Mouse (Mus musculus) MEL (cell line): Measurements from ENCODE around the gene Nfkbil1. TPM values are rescaled to one million over a fixed set of nuclear protein-coding genes. Genes with fewer than 3 reads are reported as not detected.

Source experiments
- DNase-seq: peaks from one replicate; pipeline ENCODE4 v3.0.0; 2011; ENCODE audit warnings: low read depth, low spot score
- H3K27ac ChIP-seq: 2 replicates; pipeline ENCODE4 v1.5.1; 2012; ENCODE audit warnings: low read depth, mild to moderate bottlenecking, control low read depth, low read length, moderate library complexity; ENCODE audit not compliant: control insufficient read depth
- H3K27me3 ChIP-seq, 2 experiments: fragments of 150-350 bp in 1 of 2; sonication (generic) in 1 of 2; 2 replicates each; pipeline ENCODE4 v1.6.1; 2012; ENCODE audit warnings: low read length in 2 of 2, mild to moderate bottlenecking in 2 of 2, improper control_type of control experiment in 1 of 2, moderate library complexity in 1 of 2; ENCODE audit not compliant: insufficient read depth in 2 of 2, control insufficient read depth in 1 of 2
- H3K36me3 ChIP-seq, 2 experiments: 2 replicates each; pipeline ENCODE4 v1.6.1; 2012 to 2014; ENCODE audit warnings: low read length in 2 of 2, improper control_type of control experiment in 1 of 2, inconsistent platforms in 1 of 2, mild to moderate bottlenecking in 1 of 2; ENCODE audit not compliant: insufficient read depth in 2 of 2, control insufficient read depth in 1 of 2
- H3K4me1 ChIP-seq, 2 experiments: fragments of 150-350 bp in 1 of 2; sonication (generic) in 1 of 2; 2 replicates each; pipeline ENCODE4 v1.6.1; 2012; ENCODE audit warnings: low read length in 2 of 2, improper control_type of control experiment in 1 of 2, mild to moderate bottlenecking in 1 of 2; ENCODE audit not compliant: insufficient read depth in 2 of 2, control insufficient read depth in 1 of 2
- H3K4me3 ChIP-seq, 2 experiments: fragments of 150-350 bp in 1 of 2; sonication (generic) in 1 of 2; 2 replicates each; pipeline ENCODE4 v1.5.1; 2012; ENCODE audit warnings: low read depth in 2 of 2, low read length in 2 of 2, mild to moderate bottlenecking in 2 of 2, moderate library complexity in 2 of 2, control low read depth in 1 of 2, improper control_type of control experiment in 1 of 2; ENCODE audit not compliant: control insufficient read depth in 1 of 2, insufficient read depth in 1 of 2
- H3K79me2 ChIP-seq: 2 replicates; pipeline ENCODE4 v1.6.1; 2012; ENCODE audit warnings: mild to moderate bottlenecking, low read length, moderate library complexity; ENCODE audit not compliant: control insufficient read depth, poor library complexity, insufficient read depth
- H3K9ac ChIP-seq: 2 replicates; pipeline ENCODE4 v1.6.1; 2012; ENCODE audit warnings: low read depth, mild to moderate bottlenecking, control low read depth, low read length, moderate library complexity; ENCODE audit not compliant: control insufficient read depth, poor library complexity, severe bottlenecking
- H3K9me3 ChIP-seq: fragments of 150-350 bp; sonication (generic); replicated peaks from 2 replicates; pipeline ENCODE4 v1.6.1; 2012; ENCODE audit warnings: mild to moderate bottlenecking, low read length, improper control_type of control experiment, moderate library complexity; ENCODE audit not compliant: insufficient read depth
- BHLHE40 ChIP-seq: IDR thresholded peaks from 2 replicates; pipeline ENCODE4 v1.6.1; 2012; ENCODE audit warnings: low read depth, mild to moderate bottlenecking, inconsistent platforms, low read length, improper control_type of control experiment, borderline replicate concordance
- CHD1 ChIP-seq: IDR thresholded peaks from 2 replicates; pipeline ENCODE4 v1.6.1; 2012; ENCODE audit warnings: low read depth, mild to moderate bottlenecking, inconsistent platforms, low read length, improper control_type of control experiment
- CHD2 ChIP-seq: IDR thresholded peaks from 2 replicates; pipeline ENCODE4 v1.6.1; 2011; ENCODE audit warnings: low read length, improper control_type of control experiment
- ELF1 ChIP-seq: IDR thresholded peaks from 2 replicates; pipeline ENCODE4 v1.6.1; 2014; ENCODE audit warnings: low read depth, mild to moderate bottlenecking, inconsistent platforms, low read length, improper control_type of control experiment, moderate library complexity
- EP300 ChIP-seq, 2 experiments: IDR thresholded peaks; 2 replicates each; pipeline ENCODE4 v1.6.1; 2011; ENCODE audit warnings: improper control_type of control experiment in 2 of 2, low read length in 2 of 2, low read depth in 1 of 2, mild to moderate bottlenecking in 1 of 2
- GABPA ChIP-seq: IDR thresholded peaks from 2 replicates; pipeline ENCODE4 v1.6.1; 2012; ENCODE audit warnings: low read depth, mild to moderate bottlenecking, inconsistent platforms, low read length, improper control_type of control experiment, moderate library complexity
- GATA1 ChIP-seq: IDR thresholded peaks from 2 replicates; pipeline ENCODE4 v1.6.1; 2011; ENCODE audit warnings: low read depth, low read length, improper control_type of control experiment
- HCFC1 ChIP-seq: IDR thresholded peaks from 2 replicates; pipeline ENCODE4 v1.6.1; 2012; ENCODE audit warnings: low read depth, mild to moderate bottlenecking, inconsistent platforms, low read length, improper control_type of control experiment, moderate library complexity
- JUND ChIP-seq: IDR thresholded peaks from 2 replicates; pipeline ENCODE4 v1.6.1; 2011; ENCODE audit warnings: low read depth, mild to moderate bottlenecking, improper control_type of control experiment, low read length
- MAFK ChIP-seq: IDR thresholded peaks from 2 replicates; pipeline ENCODE4 v1.6.1; 2011; ENCODE audit warnings: low read depth, mild to moderate bottlenecking, low read length, improper control_type of control experiment, borderline replicate concordance
- MAX ChIP-seq: IDR thresholded peaks from 2 replicates; pipeline ENCODE4 v1.6.1; 2011; ENCODE audit warnings: low read length, improper control_type of control experiment
- MEF2A ChIP-seq: IDR thresholded peaks from 2 replicates; pipeline ENCODE4 v1.6.1; 2014; ENCODE audit warnings: low read depth, mild to moderate bottlenecking, inconsistent platforms, low read length, improper control_type of control experiment; ENCODE audit not compliant: poor library complexity, insufficient replicate concordance, severe bottlenecking; ENCODE audit errors: extremely low read depth
- MXI1 ChIP-seq: IDR thresholded peaks from 2 replicates; pipeline ENCODE4 v1.6.1; 2011; ENCODE audit warnings: mild to moderate bottlenecking, low read depth, low read length, improper control_type of control experiment
- MYB ChIP-seq: IDR thresholded peaks from 2 replicates; pipeline ENCODE4 v1.6.1; 2011; ENCODE audit warnings: mild to moderate bottlenecking, low read depth, low read length, improper control_type of control experiment
- NRF1 ChIP-seq: IDR thresholded peaks from 2 replicates; pipeline ENCODE4 v1.6.1; 2014; ENCODE audit warnings: low read depth, mild to moderate bottlenecking, inconsistent platforms, low read length, improper control_type of control experiment, moderate library complexity; ENCODE audit not compliant: poor library complexity, insufficient read depth, severe bottlenecking
- POLR2A ChIP-seq, 2 experiments: IDR thresholded peaks; 2 replicates each; pipeline ENCODE4 v1.6.1; 2011 to 2012; ENCODE audit warnings: low read length in 2 of 2, mild to moderate bottlenecking in 2 of 2, control low read depth in 1 of 2, improper control_type of control experiment in 1 of 2, low read depth in 1 of 2, moderate library complexity in 1 of 2; ENCODE audit not compliant: control insufficient read depth in 1 of 2, insufficient read depth in 1 of 2, poor library complexity in 1 of 2
- POLR2AphosphoS2 ChIP-seq: IDR thresholded peaks from 2 replicates; pipeline ENCODE4 v1.6.1; 2011; ENCODE audit warnings: low read length, improper control_type of control experiment
- POLR2AphosphoS5 ChIP-seq: IDR thresholded peaks from 2 replicates; pipeline ENCODE4 v1.6.1; 2012; ENCODE audit warnings: low read depth, borderline replicate concordance, mild to moderate bottlenecking, inconsistent platforms, low read length, moderate library complexity, mixed read lengths
- RCOR1 ChIP-seq: IDR thresholded peaks from 2 replicates; pipeline ENCODE4 v1.6.1; 2012; ENCODE audit warnings: low read depth, mild to moderate bottlenecking, inconsistent platforms, low read length, improper control_type of control experiment
- SIN3A ChIP-seq: IDR thresholded peaks from 2 replicates; pipeline ENCODE4 v1.6.1; 2012; ENCODE audit warnings: low read length, improper control_type of control experiment, inconsistent platforms
- TAL1 ChIP-seq: IDR thresholded peaks from 2 replicates; pipeline ENCODE4 v1.6.1; 2012; ENCODE audit warnings: mild to moderate bottlenecking, inconsistent platforms, low read length, moderate library complexity, mixed read lengths
- TBP ChIP-seq: IDR thresholded peaks from 2 replicates; pipeline ENCODE4 v1.8.0; 2011; ENCODE audit warnings: low read depth, low read length, improper control_type of control experiment
- UBTF ChIP-seq: IDR thresholded peaks from 2 replicates; pipeline ENCODE4 v1.6.1; 2012; ENCODE audit warnings: low read depth, mild to moderate bottlenecking, inconsistent platforms, low read length, improper control_type of control experiment, moderate library complexity, borderline replicate concordance; ENCODE audit not compliant: insufficient read depth
- USF1 ChIP-seq: IDR thresholded peaks from 2 replicates; pipeline ENCODE4 v1.6.1; 2014; ENCODE audit warnings: low read depth, mild to moderate bottlenecking, inconsistent platforms, low read length, improper control_type of control experiment, moderate library complexity
- USF2 ChIP-seq, 2 experiments: IDR thresholded peaks; 2 replicates each; pipeline ENCODE4 v1.6.1; 2011 to 2012; ENCODE audit warnings: improper control_type of control experiment in 2 of 2, low read length in 2 of 2, borderline replicate concordance in 1 of 2, inconsistent platforms in 1 of 2, low read depth in 1 of 2, mild to moderate bottlenecking in 1 of 2; ENCODE audit not compliant: insufficient read depth in 1 of 2
- ZC3H11A ChIP-seq: IDR thresholded peaks from 2 replicates; pipeline ENCODE4 v1.6.1; 2012; ENCODE audit warnings: low read depth, mild to moderate bottlenecking, inconsistent platforms, low read length, improper control_type of control experiment
- ZMIZ1 ChIP-seq: IDR thresholded peaks from 2 replicates; pipeline ENCODE4 v1.6.1; 2012; ENCODE audit warnings: low read depth, mild to moderate bottlenecking, inconsistent platforms, low read length, improper control_type of control experiment, moderate library complexity
- polyA plus RNA-seq, 2 experiments: library from polyadenylated mRNA; stranded (reverse) in 1 of 2; unstranded in 1 of 2; fragments of >175 nt in 1 of 2; fragments of >200 nt in 1 of 2; gene quantifications; 2 replicates each; pipeline versions ENCODE4 v1.2.1 to v1.2.4; 2012; ENCODE audit warnings: low replicate concordance in 2 of 2, low read depth in 1 of 2; ENCODE audit not compliant: insufficient read length in 2 of 2, insufficient read depth in 1 of 2, missing spikeins in 1 of 2
- total RNA-seq: library from RNA; depleted of rRNA; stranded (reverse); fragments of 300-350 nt; gene quantifications from 2 replicates; pipeline ENCODE4 v1.2.3, GENCODE M21; 2012

The Nfkbil1 gene
- total and polyA plus RNA-seq, 3 experiments: 10.3 to 26.0 TPM; not detected in 1

GRCm38 (mm10) chr17:35187959-35188610 lies 47.5 kb downstream of the Nfkbil1 start, which contains the start of gene Lst1:
Gene Lst1 (minus strand): TSS chr17:35188439.
- Histone ChIP-seq H3K27ac (peak within 1 kb of the TSS; percentile 89), H3K36me3 (peaks cover 0 to 37% of the 10 kb centered on the region in 2 experiments; a peak in 2 of 4 replicates), H3K79me2 (no peaks in the 10 kb centered on the region), H3K4me1 (peaks cover 18 to 47% of the 10 kb centered on the region in 2 experiments), H3K4me3 (no peak within 1 kb of the TSS), H3K9ac (peak within 1 kb of the TSS; percentile 53), H3K27me3 (no peaks in the 10 kb centered on the region)
- peak; percentile 60 for DNase-seq
- TF ChIP-seq UBTF: no peak
- TF ChIP-seq TBP: no peak
- TF ChIP-seq POLR2AphosphoS2: no peak
- no peak for TF ChIP-seq GATA1
- no peak for TF ChIP-seq ZMIZ1
- peak; percentile 84; the same call in 1 of the 2 replicates for TF ChIP-seq BHLHE40
- no peak for TF ChIP-seq CHD2
- peak; percentile 46; the same call in 1 of the 2 replicates for TF ChIP-seq HCFC1
- no peak for TF ChIP-seq NRF1
- no peak for TF ChIP-seq MXI1
- no peak for TF ChIP-seq JUND
- TF ChIP-seq MYB: no peak
- TF ChIP-seq MAFK: no peak
- TF ChIP-seq EP300 (IDR thresholded peaks at IDR 0.05; ENCODE audit: low read depth in 1 of 2, low read length in 2 of 2): no peak
- no peak for TF ChIP-seq CHD1
- TF ChIP-seq ZC3H11A: no peak
- TF ChIP-seq ELF1: no peak
- no peak for TF ChIP-seq POLR2AphosphoS5
- TF ChIP-seq RCOR1: no peak
- TF ChIP-seq MAX: peak; percentile 52; the same call in 1 of the 2 replicates
- no peak for TF ChIP-seq POLR2A (IDR thresholded peaks at IDR 0.05; ENCODE audit: control insufficient read depth in 1 of 2, insufficient read depth in 1 of 2, low read depth in 1 of 2, low read length in 2 of 2, poor library complexity in 1 of 2)
- no peak for TF ChIP-seq TAL1
- peak; percentile 93 for TF ChIP-seq USF1
- TF ChIP-seq MEF2A: no peak
- no peak for TF ChIP-seq GABPA
- peak in 1 of 2 experiments; percentile 71; a peak in 2 of 4 replicates for TF ChIP-seq USF2 (IDR thresholded peaks at IDR 0.05; ENCODE audit: borderline replicate concordance in 1 of 2, insufficient read depth in 1 of 2, low read depth in 1 of 2, low read length in 2 of 2)
- no peak for TF ChIP-seq SIN3A
- TF ChIP-seq, all 39 proteins: peak for 5
- no peaks in the 10 kb centered on the region for H3K9me3 ChIP-seq
